Mouse (Mus musculus) liver, embryonic 16.5 days (tissue): ENCODE data around the gene Rexo1. TPM values are rescaled to one million over a fixed set of nuclear protein-coding genes. Genes with fewer than 3 reads are reported as not detected.

Experiments used
- ATAC-seq: fragments of 200-750 bp; cut with Nextera tagmentation; 2 replicates; pipeline ENCODE4 v1.8.0; 2017; ENCODE audit warnings: low read depth, mild to moderate bottlenecking, moderate number of reproducible peaks, moderate library complexity
- H3K27ac ChIP-seq: fragments of 300-500 bp; sonication (generic); 2 replicates; pipeline ENCODE4 v1.5.1; 2014; ENCODE audit warnings: mild to moderate bottlenecking, low read length
- H3K27me3 ChIP-seq: fragments of 300-500 bp; sonication (generic); 2 replicates; pipeline ENCODE4 v1.6.1; 2014; ENCODE audit warnings: low read depth, low read length, mixed read lengths; ENCODE audit not compliant: control insufficient read depth, insufficient read depth
- H3K36me3 ChIP-seq: fragments of 300-500 bp; sonication (generic); 2 replicates; pipeline ENCODE4 v1.6.1; 2014; ENCODE audit warnings: mild to moderate bottlenecking; ENCODE audit not compliant: control insufficient read depth, insufficient read depth
- H3K4me1 ChIP-seq: fragments of 300-500 bp; sonication (generic); 2 replicates; pipeline ENCODE4 v1.6.1; 2014; ENCODE audit warnings: low read depth, low read length, mixed read lengths; ENCODE audit not compliant: control insufficient read depth
- H3K4me2 ChIP-seq: fragments of 300-500 bp; sonication (generic); 2 replicates; pipeline ENCODE4 v1.6.1; 2014; ENCODE audit warnings: low read depth, low read length, mixed read lengths
- H3K4me3 ChIP-seq: fragments of 300-500 bp; sonication (generic); 2 replicates; pipeline ENCODE4 v1.5.1; 2014; ENCODE audit warnings: low read depth, mild to moderate bottlenecking, low read length
- H3K9ac ChIP-seq: fragments of 300-500 bp; sonication (generic); 2 replicates; pipeline ENCODE4 v1.6.1; 2014; ENCODE audit warnings: low read depth, low read length
- H3K9me3 ChIP-seq: fragments of 300-500 bp; sonication (generic); replicated peaks from 2 replicates; pipeline ENCODE4 v1.6.1; 2016; ENCODE audit warnings: low read length; ENCODE audit not compliant: control insufficient read depth
- WGBS: fragments of 180-500 bp; shearing (Covaris S2); extraction: QIAGEN DNeasy Blood & Tissue Kit; methylation state at CpG from one replicate; pipeline ENCODE4 v1.1.7; 2014; ENCODE audit not compliant: insufficient replicate concordance; 5-methylcytosine and 5-hydroxymethylcytosine counted together
- polyA plus RNA-seq: library from polyadenylated mRNA; unstranded; fragments of >200 nt; fragmentation: Nextera tagmentation; extraction: Ambion mirVana; gene quantifications from 2 replicates; pipeline ENCODE4 v1.2.1, GENCODE M21; 2015

Gene Rexo1
- polyA plus RNA-seq, 1 experiment from 2014 or later = 12.1 TPM

- Histone ChIP-seq H3K9me3 (no peaks in the 10 kb centered on the region), H3K36me3 (no peaks in the 10 kb centered on the region), H3K4me1 (peaks cover 61% of the 10 kb centered on the region), H3K27ac (peak overlapping the region; percentile 85), H3K4me3 (peak overlapping the region; percentile 59), H3K4me2 (peak overlapping the region; percentile 79), H3K27me3 (no peaks in the 10 kb centered on the region; the same call in 1 of the 2 replicates), H3K9ac (peak overlapping the region; percentile 54)
- WGBS = 2% methylated on average over 14 of the region's 14 CpGs
- ATAC-seq = peak; percentile 31
Measured at GRCm38 (mm10) chr10:80535071-80535470, 26.3 kb downstream of the Rexo1 start.

- peaks cover 3% of the 10 kb centered on the region; the same call in 1 of the 2 replicates for H3K27me3 ChIP-seq
- WGBS = 4% methylated on average over 7 of the region's 7 CpGs
- ATAC-seq = peak; percentile 72
- H3K9ac ChIP-seq = peak overlapping the region; percentile 19; the same call in 1 of the 2 replicates
- no peaks in the 10 kb centered on the region for H3K9me3 ChIP-seq
- H3K4me1 ChIP-seq = peaks cover 49% of the 10 kb centered on the region
- no peaks in the 10 kb centered on the region for H3K36me3 ChIP-seq
- no peak overlapping the region for H3K4me3 ChIP-seq
- H3K4me2 ChIP-seq = peak overlapping the region; percentile 27; the same call in 1 of the 2 replicates
- H3K27ac ChIP-seq = peak overlapping the region; percentile 85
Measured at GRCm38 (mm10) chr10:80533704-80534103, 27.7 kb downstream of the Rexo1 start.

DNA sequence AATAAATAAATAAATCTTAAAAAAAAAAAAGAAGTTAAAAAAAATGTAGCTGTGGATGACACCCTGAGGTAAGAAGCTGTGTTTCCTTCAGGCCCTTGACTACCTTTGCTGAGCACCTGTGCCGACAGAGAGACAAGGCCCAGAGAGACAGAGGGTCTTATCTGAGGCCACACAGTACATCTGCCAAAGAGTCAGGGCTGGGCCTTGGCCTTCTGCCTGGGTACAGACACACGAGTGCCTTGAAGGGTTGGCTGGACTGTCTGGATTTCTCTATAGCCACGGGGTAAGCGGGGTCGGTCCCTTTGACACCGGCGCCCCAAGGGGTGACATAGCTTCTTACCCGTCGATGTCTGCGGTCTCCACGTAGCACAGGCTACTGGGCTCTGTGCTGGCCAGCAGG lies 28.6 kb downstream of the Rexo1 start:
- 70% methylated on average over 11 of the region's 11 CpGs for WGBS
- no peaks in the 10 kb centered on the region for H3K9me3 ChIP-seq
- no peaks in the 10 kb centered on the region for H3K36me3 ChIP-seq
- peaks cover 3% of the 10 kb centered on the region; the same call in 1 of the 2 replicates for H3K27me3 ChIP-seq
- H3K9ac ChIP-seq = no peak overlapping the region
- no peak overlapping the region for H3K4me3 ChIP-seq
- peak overlapping the region; percentile 14; the same call in 1 of the 2 replicates for H3K27ac ChIP-seq
- H3K4me2 ChIP-seq = peak overlapping the region; percentile 22; the same call in 1 of the 2 replicates
- ATAC-seq = peak; percentile 25; the same call in 1 of the 2 replicates
- H3K4me1 ChIP-seq = peaks cover 40% of the 10 kb centered on the region

DNA sequence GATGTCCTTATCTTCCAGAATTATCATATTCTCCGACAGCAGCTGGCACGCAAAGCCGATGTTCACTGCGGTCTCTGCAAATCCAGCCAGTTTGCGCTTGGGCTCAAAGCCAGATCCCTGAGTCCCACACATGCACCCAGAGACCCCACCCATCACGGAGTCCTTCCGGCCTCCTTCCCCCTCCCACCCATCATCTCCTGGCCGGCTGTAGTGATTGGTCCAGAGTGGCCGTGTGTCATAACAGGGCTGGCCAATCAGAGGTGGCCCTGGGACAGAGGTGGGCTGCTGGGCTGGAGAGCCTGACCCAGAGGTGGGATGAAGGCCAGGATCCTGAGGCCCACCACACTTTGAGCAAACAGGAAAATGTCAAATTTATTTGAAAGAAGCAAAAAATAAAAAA lies 35.2 kb downstream of the Rexo1 start:
- 25% methylated on average over 9 of the region's 9 CpGs for WGBS
- no peak overlapping the region for H3K9ac ChIP-seq
- peaks cover 13% of the 10 kb centered on the region for H3K27me3 ChIP-seq
- H3K9me3 ChIP-seq = no peaks in the 10 kb centered on the region
- H3K27ac ChIP-seq = no peak overlapping the region
- H3K36me3 ChIP-seq = no peaks in the 10 kb centered on the region
- no peak overlapping the region for H3K4me3 ChIP-seq
- no peak overlapping the region for H3K4me2 ChIP-seq
- ATAC-seq = no peak
- H3K4me1 ChIP-seq = no peaks in the 10 kb centered on the region

DNA sequence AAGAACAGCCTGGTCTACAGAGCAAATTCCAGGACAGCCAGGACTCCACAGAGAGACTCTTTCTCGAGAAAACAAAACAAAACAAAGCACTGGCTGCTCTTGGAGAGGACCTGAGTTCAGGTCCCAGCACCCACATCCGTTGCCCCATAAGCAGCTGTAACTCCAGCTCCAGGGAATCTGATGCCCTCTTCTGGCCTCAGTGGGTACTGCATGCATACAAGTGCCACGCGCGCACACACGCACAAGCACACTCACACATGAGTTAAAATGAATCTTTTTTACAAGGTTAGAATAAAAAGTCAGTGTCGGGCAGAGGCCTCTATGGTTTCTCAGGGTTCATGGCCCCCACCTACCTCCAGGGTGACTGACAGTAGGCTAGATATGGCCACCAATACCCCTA lies 38.1 kb downstream of the Rexo1 start:
- Histone ChIP-seq H3K4me3 (no peak overlapping the region), H3K9me3 (no peaks in the 10 kb centered on the region), H3K9ac (no peak overlapping the region), H3K36me3 (no peaks in the 10 kb centered on the region), H3K4me2 (no peak overlapping the region), H3K27me3 (peaks cover 14% of the 10 kb centered on the region), H3K27ac (no peak overlapping the region), H3K4me1 (no peaks in the 10 kb centered on the region)
- ATAC-seq = no peak
- 84% methylated on average over 7 of the region's 7 CpGs for WGBS

GRCm38 (mm10) chr10:80519287-80519686 lies 42.1 kb downstream of the Rexo1 start:
- peaks cover 17% of the 10 kb centered on the region for H3K27me3 ChIP-seq
- no peak overlapping the region for H3K4me2 ChIP-seq
- no peak overlapping the region for H3K27ac ChIP-seq
- H3K4me3 ChIP-seq = no peak overlapping the region
- no peaks in the 10 kb centered on the region for H3K4me1 ChIP-seq
- no peaks in the 10 kb centered on the region for H3K9me3 ChIP-seq
- WGBS = 41% methylated on average over 2 of the region's 2 CpGs
- no peaks in the 10 kb centered on the region for H3K36me3 ChIP-seq
- no peak overlapping the region for H3K9ac ChIP-seq
- ATAC-seq = no peak

DNA sequence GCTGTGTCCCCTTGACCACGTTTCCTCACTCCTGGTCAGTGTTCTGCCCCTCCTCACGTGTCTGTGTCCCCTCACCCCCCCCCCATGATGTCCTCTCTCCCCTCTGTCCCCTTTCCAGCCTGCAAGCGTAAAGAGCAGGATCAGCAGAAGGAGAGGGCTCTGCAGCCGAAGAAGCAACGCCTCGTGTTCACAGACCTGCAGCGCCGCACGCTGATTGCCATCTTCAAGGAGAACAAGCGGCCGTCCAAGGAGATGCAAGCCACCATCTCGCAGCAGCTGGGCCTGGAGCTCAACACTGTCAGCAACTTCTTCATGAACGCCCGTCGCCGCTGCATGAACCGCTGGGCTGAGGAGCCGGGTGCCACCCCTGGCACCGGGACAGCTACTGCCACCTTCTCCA lies 47.6 kb downstream of the Rexo1 start:
- 16% methylated on average over 19 of the region's 19 CpGs for WGBS
- H3K27me3 ChIP-seq = peaks cover 50% of the 10 kb centered on the region
- H3K27ac ChIP-seq = no peak overlapping the region
- no peaks in the 10 kb centered on the region for H3K9me3 ChIP-seq
- no peaks in the 10 kb centered on the region for H3K36me3 ChIP-seq
- ATAC-seq = no peak
- H3K4me2 ChIP-seq = no peak overlapping the region
- H3K4me3 ChIP-seq = no peak overlapping the region
- no peak overlapping the region for H3K9ac ChIP-seq
- H3K4me1 ChIP-seq = peaks cover 6% of the 10 kb centered on the region

DNA sequence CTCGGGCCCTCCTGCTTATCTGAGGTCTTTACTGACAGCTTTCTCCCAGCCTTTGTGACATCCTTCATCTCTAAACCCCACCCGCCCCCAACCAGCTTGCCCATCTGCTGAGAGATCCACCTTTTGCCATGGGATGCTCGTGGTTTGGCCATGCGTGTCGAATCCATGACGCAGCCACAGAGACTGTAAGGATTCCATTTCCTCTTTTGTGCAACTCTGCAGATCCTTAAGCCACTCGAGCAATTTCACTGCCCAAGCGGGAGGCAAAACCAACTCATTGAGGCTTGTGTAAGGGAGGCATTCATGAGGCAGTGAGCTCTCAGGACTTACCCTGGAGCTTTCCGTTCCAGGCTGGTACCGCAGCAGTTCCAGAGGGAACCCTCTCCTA lies 51.1 kb downstream of the Rexo1 start:
- Histone ChIP-seq H3K9me3 (no peaks in the 10 kb centered on the region), H3K4me2 (no peak overlapping the region), H3K27me3 (peaks cover 69% of the 10 kb centered on the region), H3K4me3 (no peak overlapping the region), H3K9ac (no peak overlapping the region), H3K27ac (no peak overlapping the region), H3K36me3 (no peaks in the 10 kb centered on the region), H3K4me1 (peaks cover 9% of the 10 kb centered on the region)
- ATAC-seq = no peak
- 28% methylated on average over 10 of the region's 10 CpGs for WGBS

DNA sequence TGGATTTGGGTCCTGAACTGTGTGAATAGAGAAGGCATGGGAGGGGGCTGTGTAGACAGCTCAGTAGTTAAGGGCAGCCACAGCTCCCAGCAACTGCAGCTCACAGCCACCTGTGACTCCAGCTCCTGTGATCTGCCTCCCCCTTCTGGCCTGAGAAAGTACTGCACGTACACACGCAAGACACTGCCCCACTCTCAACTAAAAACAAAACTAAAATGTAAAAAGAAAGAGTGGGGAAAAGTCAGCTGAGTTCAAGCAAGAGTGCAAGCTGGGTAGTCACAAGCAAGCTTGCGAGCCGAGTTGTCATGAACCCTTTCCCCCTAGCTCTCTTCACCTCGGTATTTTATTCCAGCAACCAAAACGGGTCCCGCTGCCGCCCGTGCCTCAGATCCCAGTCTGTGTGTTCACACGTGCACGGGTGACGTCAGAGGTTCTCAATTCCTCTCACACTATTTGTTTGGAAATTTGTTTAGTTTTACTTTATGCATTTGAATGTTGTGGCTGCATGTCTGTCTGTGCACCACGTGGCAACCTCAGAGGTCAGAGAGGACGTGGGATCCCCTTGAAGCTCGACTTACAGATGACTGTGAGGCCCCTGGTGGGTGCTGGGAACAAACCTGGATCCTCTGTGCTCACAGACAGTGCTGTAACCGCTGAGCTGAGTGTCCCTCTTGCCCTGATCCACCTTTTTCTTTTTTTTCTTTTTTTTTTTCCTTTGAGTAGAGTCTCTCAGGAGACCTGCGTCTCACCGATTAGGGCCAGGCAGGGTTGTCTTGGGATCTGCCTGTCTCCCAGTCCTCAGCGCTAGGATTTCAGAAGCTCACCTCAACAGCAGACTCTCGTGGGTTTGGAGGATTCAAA lies 51.7 kb downstream of the Rexo1 start:
- Histone ChIP-seq H3K4me1 (peaks cover 9% of the 10 kb centered on the region), H3K27me3 (peaks cover 69% of the 10 kb centered on the region), H3K4me2 (peak overlapping the region; percentile 83), H3K27ac (no peak overlapping the region), H3K4me3 (peak overlapping the region; percentile 53), H3K9ac (peak overlapping the region; percentile 52), H3K36me3 (no peaks in the 10 kb centered on the region), H3K9me3 (no peaks in the 10 kb centered on the region)
- WGBS = 6% methylated on average over 20 of the region's 20 CpGs
- ATAC-seq = peak; percentile 54
